Mouse (Mus musculus) liver, embryonic 15.5 days (tissue): ENCODE results near the gene Mycbp2. TPM values are rescaled to one million over a fixed set of nuclear protein-coding genes. Genes with fewer than 3 reads are reported as not detected.

ENCODE experiments used
- ATAC-seq: fragments of 200-750 bp; cut with Nextera tagmentation; 2 replicates; pipeline ENCODE4 v1.8.0; 2017; ENCODE audit warnings: moderate number of reproducible peaks, mild to moderate bottlenecking, moderate library complexity; ENCODE audit not compliant: insufficient read depth
- H3K27ac ChIP-seq: fragments of 300-500 bp; sonication (generic); replicated peaks from 2 replicates; pipeline ENCODE4 v1.5.1; 2015; ENCODE audit warnings: mild to moderate bottlenecking, inconsistent platforms
- H3K27me3 ChIP-seq: fragments of 300-500 bp; sonication (generic); 2 replicates; pipeline ENCODE4 v1.6.1; 2015; ENCODE audit warnings: mild to moderate bottlenecking, inconsistent platforms
- H3K36me3 ChIP-seq: fragments of 300-500 bp; sonication (generic); replicated peaks from 2 replicates; pipeline ENCODE4 v1.6.1; 2015; ENCODE audit warnings: moderate library complexity, mild to moderate bottlenecking, inconsistent platforms
- H3K4me1 ChIP-seq: fragments of 300-500 bp; sonication (generic); replicated peaks from 2 replicates; pipeline ENCODE4 v1.6.1; 2015; ENCODE audit warnings: inconsistent platforms
- H3K4me2 ChIP-seq: fragments of 300-500 bp; sonication (generic); 2 replicates; pipeline ENCODE4 v1.6.1; 2015; ENCODE audit warnings: moderate library complexity, mild to moderate bottlenecking, inconsistent platforms
- H3K4me3 ChIP-seq: fragments of 300-500 bp; sonication (generic); replicated peaks from 2 replicates; pipeline ENCODE4 v1.5.1; 2015; ENCODE audit warnings: mild to moderate bottlenecking, inconsistent platforms
- H3K9ac ChIP-seq: fragments of 300-500 bp; sonication (generic); 2 replicates; pipeline ENCODE4 v1.6.1; 2015; ENCODE audit warnings: moderate library complexity, mild to moderate bottlenecking, inconsistent platforms
- H3K9me3 ChIP-seq: fragments of 300-500 bp; sonication (generic); replicated peaks from 2 replicates; pipeline ENCODE4 v1.6.1; 2016; ENCODE audit warnings: inconsistent platforms
- WGBS: fragments of 180-500 bp; shearing (Covaris S2); methylation state at CpG from one replicate; pipeline ENCODE4 v1.1.7; 2015; ENCODE audit warnings: mixed read lengths; ENCODE audit not compliant: insufficient replicate concordance; 5-methylcytosine and 5-hydroxymethylcytosine counted together
- polyA plus RNA-seq: library from polyadenylated mRNA; unstranded; fragments of >200 nt; fragmentation: Nextera tagmentation; extraction: Ambion mirVana; gene quantifications from 2 replicates; pipeline ENCODE4 v1.2.1, GENCODE M21; 2015

Mycbp2 gene
- polyA plus RNA-seq, 1 experiment from 2014 or later = 6.4 TPM

- no peaks in the 10 kb centered on the region for H3K9me3 ChIP-seq
- ATAC-seq = 0 out of 2 replicates have a peak, but pooled peaks have one; percentile 0
- WGBS = 2% methylated on average over 10 of the region's 10 CpGs
- peaks cover 41% of the 10 kb centered on the region for H3K36me3 ChIP-seq
- H3K4me1 ChIP-seq = peaks cover 25% of the 10 kb centered on the region
- peak overlapping the region; percentile 81 for H3K4me3 ChIP-seq
- no peaks in the 10 kb centered on the region for H3K27me3 ChIP-seq
- peak overlapping the region; percentile 91 for H3K4me2 ChIP-seq
- H3K9ac ChIP-seq = peak overlapping the region; percentile 80
- peak overlapping the region; percentile 99 for H3K27ac ChIP-seq
These were observed 275.8 kb downstream of the Mycbp2 start for GRCm38 (mm10) chr14:103070790-103071189.

DNA sequence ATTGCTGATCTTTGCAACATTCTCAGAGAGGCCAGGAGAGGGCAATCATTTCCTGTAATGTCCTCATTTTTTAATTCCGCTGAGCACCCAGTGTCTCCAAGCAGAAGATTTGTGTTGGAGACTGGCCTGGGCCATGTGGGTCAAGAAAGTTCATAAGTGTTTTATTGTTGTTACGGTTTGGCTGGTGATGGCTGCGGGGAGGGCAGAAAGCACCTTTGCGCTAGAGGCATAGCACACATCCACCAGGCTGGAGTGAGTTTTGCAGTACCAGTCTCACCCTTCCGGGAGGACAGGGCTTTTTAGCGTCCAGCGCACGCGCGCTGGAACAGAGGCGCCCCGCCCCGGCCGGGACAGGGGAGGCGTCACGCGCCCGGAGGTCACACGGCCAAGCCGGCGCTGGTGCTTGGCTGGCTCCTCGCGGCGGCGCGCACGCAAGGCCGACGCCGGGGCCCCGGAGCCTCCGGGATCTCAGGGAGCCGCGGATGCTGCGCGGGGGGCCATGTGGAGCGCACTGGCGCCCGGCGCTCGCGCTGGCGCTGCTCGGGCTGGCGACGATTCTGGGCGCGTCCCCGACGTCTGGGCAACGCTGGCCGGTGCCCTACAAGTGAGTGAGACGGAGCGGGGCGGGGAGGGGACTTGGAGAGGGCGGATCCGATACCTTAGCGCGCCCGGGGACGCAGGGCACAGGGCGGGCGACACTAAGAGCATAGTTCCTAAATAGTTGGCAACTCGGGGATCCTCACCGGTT, 276.6 kb downstream of the Mycbp2 start, which contains the start of gene Cln5:
Gene Cln5, plus strand, starts transcription at position 353 of the 748 bp plus-strand sequence.
- H3K4me1 ChIP-seq = peaks cover 25% of the 10 kb centered on the region
- peak; percentile 97 for ATAC-seq
- H3K4me2 ChIP-seq = peak within 1 kb of the TSS; percentile 91
- peak within 1 kb of the TSS; percentile 99 for H3K27ac ChIP-seq
- under 1% methylated on average over 65 of the region's 65 CpGs for WGBS
- peak within 1 kb of the TSS; percentile 81 for H3K4me3 ChIP-seq
- peaks cover 34% of the 10 kb centered on the region for H3K36me3 ChIP-seq
- no peaks in the 10 kb centered on the region for H3K27me3 ChIP-seq
- H3K9ac ChIP-seq = peak within 1 kb of the TSS; percentile 80
- H3K9me3 ChIP-seq = no peaks in the 10 kb centered on the region

DNA sequence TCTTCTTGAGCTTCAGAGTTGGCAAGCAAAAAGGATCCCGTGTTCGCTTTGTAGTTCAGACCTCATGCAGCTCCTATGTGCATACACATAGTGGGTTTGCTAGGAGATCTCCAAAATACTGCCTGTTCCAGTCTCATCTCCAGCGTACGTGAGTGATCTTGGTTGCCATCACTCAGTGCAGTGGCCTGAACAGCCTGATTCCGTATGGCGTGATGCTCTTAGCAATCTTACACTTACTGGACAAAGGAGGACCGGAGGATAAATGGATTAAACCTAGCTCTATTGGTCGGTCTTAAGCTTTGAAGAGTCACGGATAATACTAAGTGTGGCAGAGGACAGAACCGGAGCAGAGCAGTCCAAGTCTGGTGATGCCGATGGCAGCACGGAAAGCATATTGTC, 277.1 kb downstream of the Mycbp2 start:
- WGBS = 21% methylated on average over 12 of the region's 12 CpGs
- peak overlapping the region; percentile 80 for H3K9ac ChIP-seq
- H3K4me2 ChIP-seq = peak overlapping the region; percentile 91
- H3K36me3 ChIP-seq = peaks cover 28% of the 10 kb centered on the region
- no peaks in the 10 kb centered on the region for H3K9me3 ChIP-seq
- H3K4me1 ChIP-seq = peaks cover 24% of the 10 kb centered on the region
- H3K27ac ChIP-seq = peak overlapping the region; percentile 99
- ATAC-seq = peak; percentile 0; the same call in 1 of the 2 replicates
- H3K27me3 ChIP-seq = no peaks in the 10 kb centered on the region
- peak overlapping the region; percentile 81 for H3K4me3 ChIP-seq

DNA sequence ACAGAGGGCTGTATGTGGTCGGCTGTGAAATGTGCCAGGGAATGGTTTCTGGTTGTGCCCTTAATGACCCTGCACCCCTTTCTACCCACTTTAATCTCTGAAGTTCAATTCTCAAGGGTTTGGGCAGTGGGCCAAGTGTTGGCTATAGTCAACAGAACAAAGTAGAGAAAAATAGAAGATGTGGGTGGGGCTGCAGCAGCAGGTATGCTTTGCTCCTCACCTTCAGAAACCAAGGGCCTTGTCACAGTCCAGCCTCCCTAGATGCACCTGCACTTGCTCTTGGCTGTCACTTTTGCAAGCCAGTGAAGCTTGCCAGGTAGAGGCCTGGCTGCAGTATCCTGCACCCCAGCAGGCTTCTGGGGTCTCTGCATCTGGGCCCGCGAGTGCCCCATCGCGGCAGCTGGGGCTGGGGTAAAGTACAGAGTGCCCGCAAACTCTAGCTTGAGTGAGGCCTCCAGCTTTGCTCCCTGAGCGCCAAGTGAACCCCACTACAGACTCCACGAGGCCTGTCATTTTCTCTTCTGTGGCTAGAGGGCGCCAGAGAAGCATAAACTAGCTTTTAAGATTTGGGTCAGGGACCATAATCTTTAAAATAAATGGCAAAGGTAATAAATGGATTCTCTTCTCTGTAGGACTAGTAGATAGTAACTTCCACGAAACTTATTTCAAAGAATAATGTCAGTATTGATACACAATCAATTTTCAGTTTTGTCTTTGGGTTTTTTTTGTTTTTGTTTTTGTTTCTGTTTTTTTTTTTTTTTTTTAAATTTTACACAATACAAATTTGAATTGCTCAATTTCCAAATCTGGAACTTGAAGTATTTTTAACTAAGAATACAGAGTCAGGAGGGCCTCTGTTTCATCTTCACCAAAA, 281.1 kb downstream of the Mycbp2 start:
- Histone ChIP-seq H3K4me1 (peaks cover 12% of the 10 kb centered on the region), H3K36me3 (no peaks in the 10 kb centered on the region), H3K4me3 (no peak overlapping the region), H3K27me3 (no peaks in the 10 kb centered on the region), H3K4me2 (no peak overlapping the region; the same call in 1 of the 2 replicates), H3K27ac (no peak overlapping the region), H3K9ac (no peak overlapping the region), H3K9me3 (no peaks in the 10 kb centered on the region)
- no peak for ATAC-seq
- WGBS = 11% methylated on average over 10 of the region's 10 CpGs

Other genes starting within 250 kb of the Mycbp2 start
- 12.7 and 13.7 TPM in 2 replicates for gene Fbxl3, start 247.2 kb downstream of the Mycbp2 start, polyA plus RNA-seq
- gene Scel, start 166.5 kb upstream of the Mycbp2 start, polyA plus RNA-seq = 0.14 and 0.15 TPM in 2 replicates